Mouse (Mus musculus): ENCODE measurements at regions not wholly inside any gene's neighbourhood (a gene's known extent, or its start where the extent isn't known, plus 50 kb on each side); places are given as distances from the start of the nearest gene placed in this dataset.

DNA sequence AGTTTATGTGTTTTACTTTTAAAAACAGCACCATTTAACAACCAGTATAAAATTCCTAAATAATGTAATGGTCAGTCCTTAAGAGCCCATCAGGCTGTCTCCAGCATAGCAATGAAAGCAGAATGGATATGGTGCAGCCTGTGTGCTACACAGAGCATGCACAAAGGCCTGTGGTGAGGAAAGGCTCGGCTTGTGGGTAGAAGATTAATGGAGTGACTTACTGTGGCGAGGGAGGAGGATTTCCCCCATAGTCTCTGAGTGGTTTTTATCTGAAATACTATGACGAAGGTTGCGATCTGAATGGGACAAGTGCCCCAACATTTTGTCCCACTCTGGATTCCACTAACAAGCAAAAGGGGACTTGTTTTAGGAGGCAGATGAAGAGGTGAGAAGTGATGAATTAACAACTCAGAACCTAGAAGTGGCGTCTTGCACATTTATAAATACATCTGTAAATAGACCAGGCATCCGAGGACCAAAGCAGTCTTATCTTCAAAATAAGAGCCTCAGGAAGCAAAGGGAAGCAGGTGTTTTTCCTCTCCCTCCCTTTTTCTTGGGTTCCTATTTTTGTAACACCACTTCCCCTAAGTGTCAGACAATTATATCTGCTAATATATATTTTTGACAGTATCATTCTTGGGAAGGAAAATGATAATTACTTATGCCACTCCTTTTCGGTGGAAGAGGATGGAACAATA lies 55.9 kb upstream of the Clnk start:
- DNase-seq (ENCODE audit: low read depth, low spot score): no peak
- in situ Hi-C loops (cut with MboI; ENCODE audit: low sequenced_read_pairs in 2 of 2, unreplicated experiment in 2 of 2): no loop called here
- no peaks in the 10 kb centered on the region for H3K4me1 ChIP-seq (ENCODE audit: control insufficient read depth in 2 of 2, insufficient read depth in 2 of 2, low read length in 2 of 2, poor library complexity in 1 of 2)

DNA sequence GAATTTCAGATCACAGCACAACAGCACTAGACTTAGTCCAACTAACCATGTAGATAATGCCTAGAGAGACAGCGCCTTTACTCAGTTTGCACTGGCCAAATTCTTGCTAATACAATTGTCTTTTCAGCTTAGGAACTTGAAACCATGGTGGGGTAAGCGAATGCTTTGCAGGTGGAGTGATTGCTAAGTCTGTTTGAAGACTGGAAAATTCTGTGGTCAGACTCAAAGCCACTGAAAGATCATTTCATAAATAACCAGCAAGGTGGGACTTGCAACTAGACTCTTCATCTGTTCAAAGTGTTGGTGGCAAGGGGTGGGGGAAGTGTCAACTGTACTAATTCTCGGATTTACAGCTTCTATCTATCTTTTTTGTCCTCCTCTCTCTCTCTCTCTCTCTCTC lies 50.4 kb upstream of the Clnk start:
- in situ Hi-C loops (cut with MboI; ENCODE audit: low sequenced_read_pairs in 2 of 2, unreplicated experiment in 2 of 2): no loop called here
- Histone ChIP-seq H3K4me3 (ENCODE audit: insufficient read depth in 1 of 2, low read depth in 1 of 2, low read length in 2 of 2, poor library complexity in 1 of 2, severe bottlenecking in 1 of 2) (no peak overlapping the region), H3K36me3 (ENCODE audit: control insufficient read depth, insufficient read depth, low read length, poor library complexity, severe bottlenecking) (no peaks in the 10 kb centered on the region), H3K4me1 (ENCODE audit: control insufficient read depth in 2 of 2, insufficient read depth in 2 of 2, low read length in 2 of 2, poor library complexity in 1 of 2) (no peaks in the 10 kb centered on the region), H3K27ac (ENCODE audit: insufficient read depth, low read depth, low read length, poor library complexity, severe bottlenecking) (no peak overlapping the region), H3K9me3 (ENCODE audit: control insufficient read depth, insufficient read depth, low read depth, low read length) (no peaks in the 10 kb centered on the region), H3K9ac (ENCODE audit: insufficient read depth, low read depth, low read length, poor library complexity, severe bottlenecking) (no peak overlapping the region)
- TF ChIP-seq HCFC1 (IDR thresholded peaks at IDR 0.05; ENCODE audit: borderline replicate concordance, insufficient read depth, low read length) (no peak), ZC3H11A (IDR thresholded peaks at IDR 0.05; ENCODE audit: borderline replicate concordance, low read depth, low read length) (no peak), MAFK (IDR thresholded peaks at IDR 0.05; ENCODE audit: insufficient read depth, low read depth, low read length) (no peak)
- DNase-seq (ENCODE audit: low read depth, low spot score): no peak

More for the DNA sequence above, 55.9 kb upstream of the Clnk start:
- no peak overlapping the region for H3K27ac ChIP-seq (ENCODE audit: insufficient read depth, low read depth, low read length, poor library complexity, severe bottlenecking)
- no peak overlapping the region for H3K4me3 ChIP-seq (ENCODE audit: insufficient read depth in 1 of 2, low read depth in 1 of 2, low read length in 2 of 2, poor library complexity in 1 of 2, severe bottlenecking in 1 of 2)
- H3K9ac ChIP-seq (ENCODE audit: insufficient read depth, low read depth, low read length, poor library complexity, severe bottlenecking): no peak overlapping the region
- no peak for TF ChIP-seq MAFK (IDR thresholded peaks at IDR 0.05; ENCODE audit: insufficient read depth, low read depth, low read length)
- no peak for TF ChIP-seq ZNF384 (IDR thresholded peaks at IDR 0.05; ENCODE audit: low read depth, low read length)
- H3K9me3 ChIP-seq (ENCODE audit: control insufficient read depth, insufficient read depth, low read depth, low read length): no peaks in the 10 kb centered on the region
- no peaks in the 10 kb centered on the region for H3K36me3 ChIP-seq (ENCODE audit: control insufficient read depth, insufficient read depth, low read length, poor library complexity, severe bottlenecking)

All from ES-E14 (cell line).